Mouse (Mus musculus) right cerebral cortex, postnatal 10 days (tissue): ENCODE measurements around the gene Gm49333.
A peak's percentile ranks its signal among the peaks of the same experiment; 100 is the strongest.

ENCODE experiments used
- DNase-seq, 2 experiments: peaks; one replicate each; pipeline ENCODE4 v3.0.0; 2021; ENCODE audit warnings: low spot score in 2 of 2

Gene Gm49333

GRCm38 (mm10) chr16:20611357-20612227 lies at the start of gene Gm49333, which contains the start of the genes Eef1akmt4 and Alg3:
Gene Gm49333 (plus strand): TSS chr16:20611610.
Gene Eef1akmt4 (plus strand): TSS chr16:20611593.
Gene Alg3 (minus strand): TSS chr16:20611735.
- DNase-seq: peak; percentile 84 to 89

- no peak for DNase-seq
Measured at GRCm38 (mm10) chr16:20565075-20565474, 46.3 kb upstream of the Gm49333 start.

GRCm38 (mm10) chr16:20589366-20589938 lies 22.0 kb upstream of the Gm49333 start, which contains the start of gene Vwa5b2:
Gene Vwa5b2 (plus strand): TSS chr16:20589471.
- DNase-seq: peak; percentile 73 to 74

- DNase-seq: peak; percentile 76 to 81
Measured at GRCm38 (mm10) chr16:20589939-20590679, 21.3 kb upstream of the Gm49333 start.

GRCm38 (mm10) chr16:20590680-20591038 lies 20.8 kb upstream of the Gm49333 start:
- DNase-seq: no peak

GRCm38 (mm10) chr16:20591076-20591705 lies 20.2 kb upstream of the Gm49333 start:
- no peak for DNase-seq

- DNase-seq: no peak
Measured at GRCm38 (mm10) chr16:20595060-20595673, 16.2 kb upstream of the Gm49333 start.

- no peak for DNase-seq
Measured at GRCm38 (mm10) chr16:20595737-20596136, 15.7 kb upstream of the Gm49333 start.

GRCm38 (mm10) chr16:20596687-20597441 lies 14.5 kb upstream of the Gm49333 start:
- DNase-seq: no peak

- no peak for DNase-seq
Measured at GRCm38 (mm10) chr16:20600511-20600910, 10.9 kb upstream of the Gm49333 start.

- peak in 1 of 2 experiments; percentile 49 for DNase-seq
Measured at GRCm38 (mm10) chr16:20604705-20605104, 6.7 kb upstream of the Gm49333 start.

GRCm38 (mm10) chr16:20610501-20611356 lies 681 bp upstream of the Gm49333 start:
- peak; percentile 85 to 86 for DNase-seq

GRCm38 (mm10) chr16:20619541-20620398 lies 8.4 kb downstream of the Gm49333 start:
- no peak for DNase-seq

- DNase-seq: no peak
Measured at GRCm38 (mm10) chr16:20620399-20620735, 9.0 kb downstream of the Gm49333 start.

- DNase-seq: peak; percentile 46 to 47
Measured at GRCm38 (mm10) chr16:20620751-20621190, 9.4 kb downstream of the Gm49333 start.

GRCm38 (mm10) chr16:20621191-20621990 lies 10.0 kb downstream of the Gm49333 start, which contains the start of gene Camk2n2:
Gene Camk2n2 (minus strand): TSS chr16:20621287.
- DNase-seq: peak; percentile 64 to 72

GRCm38 (mm10) chr16:20621991-20622685 lies 10.7 kb downstream of the Gm49333 start:
- DNase-seq: peak; percentile 81 to 85
